Mouse (Mus musculus): ENCODE data around the gene Abhd5. TPM values are rescaled to one million over a fixed set of nuclear protein-coding genes. Genes with fewer than 3 reads are reported as not detected.
A peak's percentile ranks its signal among the peaks of the same experiment; 100 is the strongest.

Abhd5 gene
- polyA plus RNA-seq, 1 experiment = 61.6 TPM

DNA sequence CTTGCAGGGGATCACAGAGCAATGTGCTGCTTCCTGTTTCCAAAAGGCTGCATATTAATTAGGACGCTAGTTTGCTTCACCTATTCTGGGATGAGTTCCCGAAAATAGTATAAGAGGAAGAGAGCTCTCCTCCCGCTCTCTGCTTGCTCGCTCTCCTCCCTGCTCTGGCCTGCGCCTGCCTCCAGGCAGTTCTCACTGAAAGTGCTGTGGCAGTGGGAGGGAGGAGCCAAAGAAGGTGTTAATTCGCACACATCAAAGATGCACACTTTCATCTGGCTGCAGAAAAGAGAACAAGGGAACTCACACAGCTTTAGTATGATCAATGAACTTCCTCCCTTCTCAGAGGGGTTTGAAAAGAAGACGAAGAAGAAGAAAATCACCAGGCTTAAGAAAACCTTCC lies 47.3 kb downstream of the Abhd5 start:
- Histone ChIP-seq H3K4me1 (ENCODE audit: control insufficient read depth, insufficient read depth, low read length) (no peaks in the 10 kb centered on the region), H3K27ac (ENCODE audit: insufficient read depth, low read length) (no peak overlapping the region), H3K4me3 (ENCODE audit: insufficient read depth, low read length) (no peak overlapping the region)
- TF ChIP-seq POLR2A (IDR thresholded peaks at IDR 0.05; ENCODE audit: low read depth, low read length) (no peak), CTCF (IDR thresholded peaks at IDR 0.05; ENCODE audit: borderline replicate concordance, insufficient read depth, low read length) (no peak)

DNA sequence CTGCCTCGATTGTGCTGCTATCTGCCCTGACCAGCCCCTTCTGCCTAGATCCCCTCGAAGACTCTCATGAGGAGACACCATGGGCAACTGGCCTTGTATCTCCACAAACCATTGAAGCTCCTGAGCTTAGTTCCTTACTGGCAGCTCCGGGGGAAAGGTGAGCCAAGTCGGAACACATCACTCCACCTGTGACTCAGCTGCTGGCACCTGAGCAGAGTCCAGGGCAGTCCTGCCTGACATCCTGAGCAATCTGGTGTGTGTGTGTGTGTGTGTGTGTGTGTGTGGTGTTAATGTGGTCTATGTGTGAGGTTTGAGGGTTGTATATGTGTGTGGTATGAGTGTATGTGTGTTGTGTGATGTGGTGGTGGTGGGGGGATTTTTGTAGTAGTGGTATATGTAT lies 49.8 kb downstream of the Abhd5 start:
- H3K27ac ChIP-seq (ENCODE audit: insufficient read depth, low read length) = no peak overlapping the region
- no peak for TF ChIP-seq CTCF (IDR thresholded peaks at IDR 0.05; ENCODE audit: borderline replicate concordance, insufficient read depth, low read length)
- no peak for TF ChIP-seq POLR2A (IDR thresholded peaks at IDR 0.05; ENCODE audit: low read depth, low read length)
- H3K4me3 ChIP-seq (ENCODE audit: insufficient read depth, low read length) = no peak overlapping the region
- no peaks in the 10 kb centered on the region for H3K4me1 ChIP-seq (ENCODE audit: control insufficient read depth, insufficient read depth, low read length)

GRCm38 (mm10) chr9:122410437-122411175 lies 59.2 kb downstream of the Abhd5 start:
- Histone ChIP-seq H3K4me3 (ENCODE audit: insufficient read depth, low read length) (no peak overlapping the region), H3K27ac (ENCODE audit: insufficient read depth, low read length) (no peak overlapping the region), H3K4me1 (ENCODE audit: control insufficient read depth, insufficient read depth, low read length) (no peaks in the 10 kb centered on the region)
- TF ChIP-seq CTCF (IDR thresholded peaks at IDR 0.05; ENCODE audit: borderline replicate concordance, insufficient read depth, low read length) (no peak), POLR2A (IDR thresholded peaks at IDR 0.05; ENCODE audit: low read depth, low read length) (no peak)

- H3K4me1 ChIP-seq (ENCODE audit: control insufficient read depth, insufficient read depth, low read length) = no peaks in the 10 kb centered on the region
- no peak overlapping the region for H3K4me3 ChIP-seq (ENCODE audit: insufficient read depth, low read length)
- no peak overlapping the region for H3K27ac ChIP-seq (ENCODE audit: insufficient read depth, low read length)
- TF ChIP-seq CTCF (IDR thresholded peaks at IDR 0.05; ENCODE audit: borderline replicate concordance, insufficient read depth, low read length) (no peak), POLR2A (IDR thresholded peaks at IDR 0.05; ENCODE audit: low read depth, low read length) (no peak)
Observed at GRCm38 (mm10) chr9:122414648-122415047, 63.2 kb downstream of the Abhd5 start.

DNA sequence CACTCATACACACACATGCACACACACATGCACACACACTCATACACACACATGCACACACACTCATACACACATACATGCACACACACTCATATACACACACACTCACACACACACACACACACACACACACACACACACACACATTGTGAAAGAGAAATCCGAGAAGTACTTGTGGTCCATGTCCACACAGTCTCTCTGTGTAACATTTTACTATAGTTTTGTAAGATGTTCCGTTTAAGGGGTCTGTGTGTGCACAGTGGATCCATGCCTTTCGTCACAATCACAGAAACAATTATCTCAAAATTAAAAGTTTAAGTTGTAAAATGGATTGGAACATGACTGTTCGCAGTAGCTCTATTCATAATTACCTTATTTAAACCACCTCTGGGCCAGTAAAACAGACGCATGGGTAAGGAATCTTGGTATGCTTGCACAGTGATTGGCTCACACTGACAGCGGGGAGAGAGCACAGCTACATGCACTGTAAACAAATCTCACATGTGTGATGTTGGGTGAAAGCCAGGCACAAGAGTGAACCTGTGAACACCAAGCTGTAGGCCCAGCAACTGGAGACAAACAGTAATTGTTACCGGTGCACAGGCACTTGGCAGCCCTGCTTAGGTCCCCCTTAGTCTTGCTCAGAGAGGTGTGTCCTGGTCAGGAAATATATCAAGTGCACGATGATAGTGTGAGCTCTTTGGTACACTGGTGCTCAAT lies 63.8 kb downstream of the Abhd5 start:
- H3K4me1 ChIP-seq (ENCODE audit: control insufficient read depth, insufficient read depth, low read length) = no peaks in the 10 kb centered on the region
- TF ChIP-seq CTCF (IDR thresholded peaks at IDR 0.05; ENCODE audit: borderline replicate concordance, insufficient read depth, low read length) (no peak), POLR2A (IDR thresholded peaks at IDR 0.05; ENCODE audit: low read depth, low read length) (no peak)
- H3K27ac ChIP-seq (ENCODE audit: insufficient read depth, low read length) = no peak overlapping the region
- no peak overlapping the region for H3K4me3 ChIP-seq (ENCODE audit: insufficient read depth, low read length)

- no peaks in the 10 kb centered on the region for H3K4me1 ChIP-seq (ENCODE audit: control insufficient read depth, insufficient read depth, low read length)
- TF ChIP-seq CTCF (IDR thresholded peaks at IDR 0.05; ENCODE audit: borderline replicate concordance, insufficient read depth, low read length) (no peak), POLR2A (IDR thresholded peaks at IDR 0.05; ENCODE audit: low read depth, low read length) (no peak)
- H3K27ac ChIP-seq (ENCODE audit: insufficient read depth, low read length) = no peak overlapping the region
- no peak overlapping the region for H3K4me3 ChIP-seq (ENCODE audit: insufficient read depth, low read length)
Observed at GRCm38 (mm10) chr9:122416617-122417016, 65.2 kb downstream of the Abhd5 start.

- H3K27ac ChIP-seq (ENCODE audit: insufficient read depth, low read length) = no peak overlapping the region
- H3K4me3 ChIP-seq (ENCODE audit: insufficient read depth, low read length) = no peak overlapping the region
- TF ChIP-seq POLR2A (IDR thresholded peaks at IDR 0.05; ENCODE audit: low read depth, low read length) (no peak), CTCF (IDR thresholded peaks at IDR 0.05; ENCODE audit: borderline replicate concordance, insufficient read depth, low read length) (no peak)
- no peaks in the 10 kb centered on the region for H3K4me1 ChIP-seq (ENCODE audit: control insufficient read depth, insufficient read depth, low read length)
Observed at GRCm38 (mm10) chr9:122420195-122420756, 68.9 kb downstream of the Abhd5 start.

GRCm38 (mm10) chr9:122420772-122421764 lies 69.7 kb downstream of the Abhd5 start:
- Histone ChIP-seq H3K27ac (ENCODE audit: insufficient read depth, low read length) (no peak overlapping the region), H3K4me1 (ENCODE audit: control insufficient read depth, insufficient read depth, low read length) (no peaks in the 10 kb centered on the region), H3K4me3 (ENCODE audit: insufficient read depth, low read length) (no peak overlapping the region)
- TF ChIP-seq POLR2A (IDR thresholded peaks at IDR 0.05; ENCODE audit: low read depth, low read length) = no peak
- TF ChIP-seq CTCF (IDR thresholded peaks at IDR 0.05; ENCODE audit: borderline replicate concordance, insufficient read depth, low read length) = peak; percentile 75

DNA sequence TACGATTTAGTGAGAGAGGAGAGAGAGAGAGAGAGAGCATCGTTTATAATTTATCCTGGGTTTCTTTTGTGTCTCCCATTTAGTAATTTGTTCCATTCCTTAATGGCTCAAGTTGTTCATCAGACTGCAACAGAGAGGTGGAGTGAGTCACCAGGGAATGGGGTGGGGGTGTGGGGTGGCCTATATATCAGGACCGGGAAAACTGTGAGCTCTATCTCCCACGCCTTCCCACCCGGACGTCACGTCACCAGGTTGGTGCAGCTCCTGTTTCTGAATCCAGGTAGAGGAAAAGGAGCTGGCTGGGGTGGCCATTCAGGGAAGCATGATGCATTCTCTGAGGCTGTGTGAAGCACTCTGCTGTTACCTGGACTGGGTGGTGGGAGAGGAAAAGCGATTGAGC lies 70.5 kb downstream of the Abhd5 start:
- no peaks in the 10 kb centered on the region for H3K4me1 ChIP-seq (ENCODE audit: control insufficient read depth, insufficient read depth, low read length)
- H3K4me3 ChIP-seq (ENCODE audit: insufficient read depth, low read length) = no peak overlapping the region
- no peak overlapping the region for H3K27ac ChIP-seq (ENCODE audit: insufficient read depth, low read length)
- no peak for TF ChIP-seq CTCF (IDR thresholded peaks at IDR 0.05; ENCODE audit: borderline replicate concordance, insufficient read depth, low read length)
- TF ChIP-seq POLR2A (IDR thresholded peaks at IDR 0.05; ENCODE audit: low read depth, low read length) = no peak
